Comparison of ENCODE assay signal across 8 mouse cellular contexts in the genomic region with DNA sequence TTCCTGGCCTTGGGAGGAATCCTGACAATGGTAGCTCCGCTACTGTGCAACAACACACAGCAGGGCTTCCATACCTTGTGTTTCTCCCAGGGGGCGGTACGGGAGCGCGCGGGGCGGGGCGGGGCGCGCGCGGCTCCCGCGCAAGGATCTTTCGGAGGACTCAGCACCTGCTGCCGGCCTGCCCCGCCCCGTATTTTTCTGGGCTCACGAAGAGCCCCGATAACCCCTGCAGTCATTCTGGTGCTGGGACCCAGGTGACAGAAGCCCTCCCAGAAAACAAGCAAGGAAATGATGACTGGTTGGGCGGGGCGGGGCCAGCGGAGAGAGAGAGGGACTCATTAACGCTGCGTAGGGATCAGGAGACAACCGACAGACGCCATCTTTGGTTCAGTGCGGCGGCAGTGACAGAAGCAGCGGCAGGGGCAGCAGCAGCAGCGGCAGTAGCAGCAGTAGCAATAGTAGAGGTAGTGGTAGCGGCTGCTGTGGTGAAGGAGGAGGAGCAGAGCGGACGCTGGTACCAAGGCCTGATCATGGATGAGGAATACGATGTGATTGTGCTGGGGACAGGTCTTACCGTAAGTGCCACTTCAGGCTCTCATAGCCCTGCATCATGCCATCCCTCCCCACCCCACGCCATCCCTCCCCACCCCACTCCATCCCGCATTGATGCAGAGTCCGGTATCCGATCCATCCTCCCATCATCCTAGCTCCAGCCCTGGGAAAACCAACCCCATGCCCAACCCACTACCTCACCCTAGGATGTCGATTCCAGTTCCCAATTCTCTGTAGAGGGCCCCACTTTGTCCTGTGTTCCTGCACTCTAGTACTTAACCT. TPM values are rescaled to one million over a fixed set of nuclear protein-coding genes. Genes with fewer than 3 reads are reported as not detected.
A peak's percentile ranks its signal among the peaks of the same experiment; 100 is the strongest.
DNase-seq lines count a peak whose midpoint lies in the region; ATAC-seq and TF ChIP-seq lines count a peak whose summit lies in the region.

A gene (plus strand): TSS at position 132 of the 834 bp plus-strand sequence.

- H3K4me3 ChIP-seq in forebrain, embryonic 15.5 days, result peak within 1 kb of the TSS; percentile 59
- peak within 1 kb of the TSS; percentile 99 for H3K4me3 ChIP-seq in lung, adult 2 months (replicated peaks; ENCODE audit: extremely low read depth, low read depth, low read length)

- peak; percentile 88 for ATAC-seq in forebrain, embryonic 15.5 days (replicated peaks)
- peak; percentile 76 for ATAC-seq in neutrophil, adult 5-6 weeks (ENCODE audit: extremely low read depth, insufficient number of reproducible peaks, low FRiP score, poor library complexity, severe bottlenecking)

- intact Hi-C loops in heart, postnatal 14 days (cut with DNase I), result no loop called here

- WGBS in forebrain, embryonic 15.5 days, result 15% methylated on average over 40 of the region's 41 CpGs
- 22% methylated on average over 39 of the region's 41 CpGs for WGBS in lung, adult 2 months

- H3K27ac ChIP-seq in forebrain, embryonic 15.5 days (replicated peaks), result peak within 1 kb of the TSS; percentile 96

- peak within 1 kb of the TSS; percentile 70 for H3K9ac ChIP-seq in forebrain, embryonic 15.5 days (replicated peaks)

- no peak for TF ChIP-seq CTCF in lung, adult 2 months (IDR thresholded peaks at IDR 0.05; ENCODE audit: insufficient read depth, low read length)

- no peaks in the 10 kb centered on the region for H3K27me3 ChIP-seq in forebrain, embryonic 15.5 days

- peak; percentile 97 for TF ChIP-seq POLR2A in lung, adult 2 months (IDR thresholded peaks at IDR 0.05; ENCODE audit: borderline replicate concordance, extremely low read depth, low read depth, low read length)

- peak; percentile 85 for DNase-seq in ES-CJ7 (ENCODE audit: low read depth, low spot score)
- peak; percentile 71 for DNase-seq in cerebellum, adult 11 months
- peak; percentile 73 to 77 for DNase-seq in heart, postnatal 14 days
- DNase-seq in layer of hippocampus, adult 18-20 months (ENCODE audit: low spot score in 2 of 2), result peak; percentile 67 to 77
- peak; percentile 76 for DNase-seq in lung, adult 2 months
- DNase-seq in testis, postnatal 14 days (ENCODE audit: low spot score), result peak; percentile 63

- H3K4me1 ChIP-seq in forebrain, embryonic 15.5 days, result peaks cover 17% of the 10 kb centered on the region
- H3K4me1 ChIP-seq in lung, adult 2 months (ENCODE audit: control insufficient read depth, insufficient read depth, low read length), result no peaks in the 10 kb centered on the region

- H3K9me3 ChIP-seq in forebrain, embryonic 15.5 days, result no peaks in the 10 kb centered on the region

- peaks cover 37% of the 10 kb centered on the region; the same call in 1 of the 2 replicates for H3K36me3 ChIP-seq in forebrain, embryonic 15.5 days

- H3K4me2 ChIP-seq in forebrain, embryonic 15.5 days (replicated peaks), result peak within 1 kb of the TSS; percentile 56

RNA-seq across cellular contexts. Expression of the gene that starts here (rescaled TPM):
- polyA plus RNA-seq in forebrain, embryonic 15.5 days (2015; fragmentation: Nextera tagmentation; extraction: Ambion mirVana), result 923 and 936 TPM in 2 replicates
- 10 to 100 TPM; 77.6 to 90.8 TPM for total RNA-seq in heart, postnatal 14 days (2021)
- 100 to 1,000 TPM; 615 to 618 TPM for total RNA-seq in layer of hippocampus, adult 18-20 months (2021)
- 143 and 212 TPM in 2 replicates for polyA plus RNA-seq in lung, adult 2 months (2012; rRNA removed)
- 256 and 284 TPM in 2 replicates for total RNA-seq in neutrophil, adult 5-6 weeks (2017)

Comparison
In these comparisons a context has a peak if more than half of its experiments do, and no peak if none do; other contexts are left out.
1. Peak in every context shown above with its lines: DNase-seq, ATAC-seq, H3K4me3 ChIP-seq and H3K27ac ChIP-seq.